Mouse (Mus musculus): ENCODE measurements around the gene Gpr141. TPM values are rescaled to one million over a fixed set of nuclear protein-coding genes. Genes with fewer than 3 reads are reported as not detected.

The Gpr141 gene
- polyA plus RNA-seq, 1 experiment, result not detected

GRCm38 (mm10) chr13:19764276-19764675, 59.8 kb downstream of the Gpr141 start:
- TF ChIP-seq POLR2A (IDR thresholded peaks at IDR 0.05; ENCODE audit: insufficient read depth, low read depth, low read length) (no peak), CTCF (IDR thresholded peaks at IDR 0.05; ENCODE audit: insufficient read depth, low read depth, low read length) (no peak)
- H3K27ac ChIP-seq (ENCODE audit: insufficient read depth, low read depth, low read length), result no peak overlapping the region
- no peak overlapping the region for H3K4me3 ChIP-seq (ENCODE audit: insufficient read depth, low read depth, low read length)
- H3K4me1 ChIP-seq (ENCODE audit: control insufficient read depth, insufficient read depth, low read length), result no peaks in the 10 kb centered on the region
- 95% methylated on average over 4 of the region's 4 CpGs for WGBS

DNA sequence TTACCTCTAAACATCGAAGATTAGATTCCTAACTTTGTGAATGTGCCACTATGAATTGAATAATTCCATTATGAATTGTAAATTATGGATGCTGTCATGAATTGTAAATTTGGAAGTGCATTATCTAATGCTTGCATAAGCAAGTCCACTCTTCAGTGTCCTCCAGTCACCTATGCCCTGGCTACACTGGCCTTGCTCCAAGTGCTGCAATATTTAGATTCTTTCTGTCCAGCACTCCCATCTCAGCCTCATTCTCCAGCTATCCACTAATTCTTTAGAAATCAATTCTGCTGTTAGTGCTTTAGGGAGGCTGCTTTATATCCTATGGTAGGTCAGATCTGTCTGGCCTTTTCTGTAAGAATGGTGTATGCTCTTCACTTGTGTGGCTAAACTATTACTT, 60.8 kb downstream of the Gpr141 start:
- 96% methylated on average over 1 of the region's 1 CpGs for WGBS
- Histone ChIP-seq H3K4me3 (ENCODE audit: insufficient read depth, low read depth, low read length) (no peak overlapping the region), H3K4me1 (ENCODE audit: control insufficient read depth, insufficient read depth, low read length) (no peaks in the 10 kb centered on the region), H3K27ac (ENCODE audit: insufficient read depth, low read depth, low read length) (no peak overlapping the region)
- TF ChIP-seq CTCF (IDR thresholded peaks at IDR 0.05; ENCODE audit: insufficient read depth, low read depth, low read length) (no peak), POLR2A (IDR thresholded peaks at IDR 0.05; ENCODE audit: insufficient read depth, low read depth, low read length) (no peak)

GRCm38 (mm10) chr13:19745741-19746140, 78.3 kb downstream of the Gpr141 start:
- Histone ChIP-seq H3K4me1 (ENCODE audit: control insufficient read depth, insufficient read depth, low read length) (no peaks in the 10 kb centered on the region), H3K4me3 (ENCODE audit: insufficient read depth, low read depth, low read length) (no peak overlapping the region), H3K27ac (ENCODE audit: insufficient read depth, low read depth, low read length) (no peak overlapping the region)
- 63% methylated on average over 2 of the region's 2 CpGs for WGBS
- TF ChIP-seq CTCF (IDR thresholded peaks at IDR 0.05; ENCODE audit: insufficient read depth, low read depth, low read length), result no peak
- TF ChIP-seq POLR2A (IDR thresholded peaks at IDR 0.05; ENCODE audit: insufficient read depth, low read depth, low read length), result no peak

- no peak overlapping the region for H3K4me3 ChIP-seq (ENCODE audit: insufficient read depth, low read depth, low read length)
- 85% methylated on average over 5 of the region's 5 CpGs for WGBS
- no peak overlapping the region for H3K27ac ChIP-seq (ENCODE audit: insufficient read depth, low read depth, low read length)
- no peaks in the 10 kb centered on the region for H3K4me1 ChIP-seq (ENCODE audit: control insufficient read depth, insufficient read depth, low read length)
- TF ChIP-seq CTCF (IDR thresholded peaks at IDR 0.05; ENCODE audit: insufficient read depth, low read depth, low read length) (no peak), POLR2A (IDR thresholded peaks at IDR 0.05; ENCODE audit: insufficient read depth, low read depth, low read length) (no peak)
These were observed 79.5 kb downstream of the Gpr141 start for GRCm38 (mm10) chr13:19744536-19744935.

DNA sequence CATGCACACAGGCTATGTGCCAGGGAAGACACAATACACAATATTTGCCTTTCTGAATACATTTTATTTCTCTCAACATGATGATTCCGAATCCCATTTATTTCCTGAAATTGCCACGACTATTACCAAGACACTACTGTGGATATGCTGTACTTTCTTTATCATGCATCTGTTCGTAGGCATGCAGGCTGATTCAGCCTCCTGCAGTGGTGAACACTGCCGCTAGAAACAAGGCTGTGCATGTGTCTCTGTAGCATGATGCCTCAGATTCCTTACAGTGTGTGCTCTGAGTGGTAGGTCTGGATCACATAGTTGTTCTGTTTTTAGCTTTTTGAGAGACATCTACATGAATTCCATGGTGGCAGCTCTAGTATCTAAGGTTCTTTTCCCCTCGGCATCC, 89.5 kb downstream of the Gpr141 start:
- no peak overlapping the region for H3K4me3 ChIP-seq (ENCODE audit: insufficient read depth, low read depth, low read length)
- 66% methylated on average over 5 of the region's 5 CpGs for WGBS
- H3K4me1 ChIP-seq (ENCODE audit: control insufficient read depth, insufficient read depth, low read length), result peaks cover 2% of the 10 kb centered on the region; the same call in 1 of the 2 replicates
- TF ChIP-seq POLR2A (IDR thresholded peaks at IDR 0.05; ENCODE audit: insufficient read depth, low read depth, low read length), result no peak
- H3K27ac ChIP-seq (ENCODE audit: insufficient read depth, low read depth, low read length), result no peak overlapping the region

DNA sequence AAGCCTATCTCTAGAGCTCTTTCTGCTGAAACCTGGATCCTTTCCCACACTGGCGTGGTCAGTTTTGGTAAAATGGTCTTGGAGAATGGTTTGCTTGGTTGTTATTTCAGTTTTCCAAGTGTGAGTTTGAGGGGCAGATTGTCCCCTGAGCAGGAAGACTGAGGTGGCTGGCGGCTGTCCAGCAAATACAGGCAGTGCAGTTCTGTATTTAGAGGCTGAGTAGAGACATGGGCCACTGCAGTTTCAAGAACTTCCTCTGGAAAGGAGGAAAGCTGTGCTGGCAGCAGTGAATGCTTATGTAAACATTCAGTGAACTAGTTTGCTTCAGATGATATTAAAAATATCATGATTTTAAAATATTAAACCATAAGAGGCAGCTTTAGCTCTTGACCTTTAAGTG, 93.2 kb downstream of the Gpr141 start:
- WGBS, result 80% methylated on average over 2 of the region's 2 CpGs
- H3K4me3 ChIP-seq (ENCODE audit: insufficient read depth, low read depth, low read length), result no peak overlapping the region
- H3K27ac ChIP-seq (ENCODE audit: insufficient read depth, low read depth, low read length), result no peak overlapping the region
- no peak for TF ChIP-seq POLR2A (IDR thresholded peaks at IDR 0.05; ENCODE audit: insufficient read depth, low read depth, low read length)
- TF ChIP-seq CTCF (IDR thresholded peaks at IDR 0.05; ENCODE audit: insufficient read depth, low read depth, low read length), result no peak
- H3K4me1 ChIP-seq (ENCODE audit: control insufficient read depth, insufficient read depth, low read length), result peaks cover 2% of the 10 kb centered on the region; the same call in 1 of the 2 replicates

DNA sequence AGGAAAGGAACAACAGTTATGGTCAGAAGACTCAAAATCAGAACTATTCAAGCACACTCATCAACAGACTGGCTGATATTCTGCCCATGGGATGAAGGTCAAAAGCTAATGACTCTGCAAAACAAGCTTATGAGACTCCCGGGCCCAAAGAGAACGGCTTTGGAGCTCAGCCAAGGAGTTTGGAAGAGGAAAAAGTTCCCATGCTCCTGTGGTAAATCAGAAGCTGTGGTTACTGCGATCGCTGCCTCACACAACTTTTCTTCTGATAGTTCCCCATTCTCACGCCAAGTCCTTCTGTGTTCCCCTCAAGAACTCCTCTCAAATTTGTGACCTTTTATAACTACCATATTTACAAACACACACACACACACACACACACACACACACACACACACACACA, 105.1 kb downstream of the Gpr141 start:
- Histone ChIP-seq H3K27ac (ENCODE audit: insufficient read depth, low read depth, low read length) (no peak overlapping the region), H3K4me3 (ENCODE audit: insufficient read depth, low read depth, low read length) (no peak overlapping the region), H3K4me1 (ENCODE audit: control insufficient read depth, insufficient read depth, low read length) (no peaks in the 10 kb centered on the region)
- TF ChIP-seq CTCF (IDR thresholded peaks at IDR 0.05; ENCODE audit: insufficient read depth, low read depth, low read length) (no peak), POLR2A (IDR thresholded peaks at IDR 0.05; ENCODE audit: insufficient read depth, low read depth, low read length) (no peak)
- 41% methylated on average over 5 of the region's 5 CpGs for WGBS

- TF ChIP-seq CTCF (IDR thresholded peaks at IDR 0.05; ENCODE audit: insufficient read depth, low read depth, low read length) (no peak), POLR2A (IDR thresholded peaks at IDR 0.05; ENCODE audit: insufficient read depth, low read depth, low read length) (no peak)
- WGBS, result 52% methylated on average over 2 of the region's 2 CpGs
These were observed 106.9 kb downstream of the Gpr141 start for GRCm38 (mm10) chr13:19717201-19717600.

DNA sequence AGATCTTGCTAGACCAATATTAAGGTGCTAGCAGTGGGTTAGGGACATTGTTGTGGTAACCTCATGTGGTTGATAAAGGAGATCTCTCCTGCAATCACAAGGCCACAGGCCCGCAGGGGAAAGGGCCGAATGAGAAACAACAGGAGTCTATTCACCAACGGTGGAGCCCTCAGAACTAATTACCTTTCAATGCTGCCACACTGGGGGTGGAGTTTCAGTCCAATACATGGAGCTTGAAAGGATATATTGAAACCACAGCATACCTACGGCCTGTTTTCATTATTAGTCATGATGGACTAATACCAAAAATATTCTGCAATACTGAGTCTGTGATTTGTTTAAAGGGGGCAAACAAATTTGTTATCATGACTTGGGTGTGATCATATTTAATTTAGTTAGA, 120.3 kb downstream of the Gpr141 start:
- TF ChIP-seq POLR2A (IDR thresholded peaks at IDR 0.05; ENCODE audit: insufficient read depth, low read depth, low read length) (no peak), CTCF (IDR thresholded peaks at IDR 0.05; ENCODE audit: insufficient read depth, low read depth, low read length) (no peak)
- Histone ChIP-seq H3K4me1 (ENCODE audit: control insufficient read depth, insufficient read depth, low read length) (peaks cover 5% of the 10 kb centered on the region; the same call in 1 of the 2 replicates), H3K4me3 (ENCODE audit: insufficient read depth, low read depth, low read length) (no peak overlapping the region), H3K27ac (ENCODE audit: insufficient read depth, low read depth, low read length) (no peak overlapping the region)
- 48% methylated on average over 4 of the region's 4 CpGs for WGBS

More at GRCm38 (mm10) chr13:19717201-19717600, 106.9 kb downstream of the Gpr141 start:
- H3K27ac ChIP-seq (ENCODE audit: insufficient read depth, low read depth, low read length), result no peak overlapping the region
- no peak overlapping the region for H3K4me3 ChIP-seq (ENCODE audit: insufficient read depth, low read depth, low read length)
- H3K4me1 ChIP-seq (ENCODE audit: control insufficient read depth, insufficient read depth, low read length), result no peaks in the 10 kb centered on the region
